Mouse (Mus musculus) midbrain, embryonic 11.5 days (tissue): Measurements from ENCODE around the gene Cebpzos. TPM values are rescaled to one million over a fixed set of nuclear protein-coding genes. Genes with fewer than 3 reads are reported as not detected.

Experiments
- ATAC-seq: fragments of 200-750 bp; cut with Nextera tagmentation; 2 replicates; pipeline ENCODE4 v1.8.0; 2017; ENCODE audit warnings: moderate TSS enrichment, moderate library complexity; ENCODE audit not compliant: low FRiP score
- DNase-seq: peaks from one replicate; pipeline ENCODE4 v3.0.0; 2015; ENCODE audit warnings: low spot score; ENCODE audit errors: missing footprints
- H3K27ac ChIP-seq: fragments of 300-500 bp; sonication (generic); 2 replicates; pipeline ENCODE4 v1.5.1; 2014; ENCODE audit warnings: low read depth, low read length
- H3K27me3 ChIP-seq: fragments of 300-500 bp; sonication (generic); 2 replicates; pipeline ENCODE4 v1.6.1; 2014; ENCODE audit warnings: mild to moderate bottlenecking, low read length, moderate library complexity, mixed read lengths; ENCODE audit not compliant: control insufficient read depth, insufficient read depth
- H3K36me3 ChIP-seq: fragments of 300-500 bp; sonication (generic); 2 replicates; pipeline ENCODE4 v1.6.1; 2014; ENCODE audit warnings: mild to moderate bottlenecking, low read length, moderate library complexity, mixed read lengths; ENCODE audit not compliant: control insufficient read depth, insufficient read depth
- H3K4me1 ChIP-seq: fragments of 300-500 bp; sonication (generic); 2 replicates; pipeline ENCODE4 v1.6.1; 2014; ENCODE audit warnings: low read length; ENCODE audit not compliant: control insufficient read depth, insufficient read depth
- H3K4me2 ChIP-seq: fragments of 300-500 bp; sonication (generic); 2 replicates; pipeline ENCODE4 v1.6.1; 2014; ENCODE audit warnings: mild to moderate bottlenecking, moderate library complexity
- H3K4me3 ChIP-seq: fragments of 300-500 bp; sonication (generic); 2 replicates; pipeline ENCODE4 v1.5.1; 2014; ENCODE audit warnings: low read depth, low read length
- H3K9ac ChIP-seq: fragments of 300-500 bp; sonication (generic); 2 replicates; pipeline ENCODE4 v1.6.1; 2014; ENCODE audit warnings: low read length
- H3K9me3 ChIP-seq: fragments of 300-500 bp; sonication (generic); 2 replicates; pipeline ENCODE4 v1.6.1; 2016; ENCODE audit warnings: low read length; ENCODE audit not compliant: control insufficient read depth
- WGBS: fragments of 180-500 bp; shearing (Covaris S2); extraction: QIAGEN DNeasy Blood & Tissue Kit; methylation state at CpG from one replicate; pipeline ENCODE4 v1.1.7; 2014; 5-methylcytosine and 5-hydroxymethylcytosine counted together
- polyA plus RNA-seq: library from polyadenylated mRNA; unstranded; fragments of >200 nt; fragmentation: Nextera tagmentation; extraction: Ambion mirVana; gene quantifications from 2 replicates; pipeline ENCODE4 v1.2.1, GENCODE M21; 2014

Cebpzos gene
- polyA plus RNA-seq, 1 experiment from 2014 or later: 126 TPM

- H3K27me3 ChIP-seq: no peaks in the 10 kb centered on the region
- ATAC-seq: no peak
- 42% methylated on average over 6 of the region's 6 CpGs for WGBS
- peaks cover 4% of the 10 kb centered on the region; the same call in 1 of the 2 replicates for H3K4me1 ChIP-seq
- no peak overlapping the region for H3K27ac ChIP-seq
- H3K4me3 ChIP-seq: no peak overlapping the region
- no peak overlapping the region; the same call in 1 of the 2 replicates for H3K9ac ChIP-seq
- H3K36me3 ChIP-seq: peaks cover 12% of the 10 kb centered on the region
- peak overlapping the region; percentile 78 for H3K4me2 ChIP-seq
- DNase-seq: peak; percentile 82
- no peaks in the 10 kb centered on the region for H3K9me3 ChIP-seq
Observed at GRCm38 (mm10) chr17:78917696-78918095, 1.4 kb downstream of the Cebpzos start.

DNA sequence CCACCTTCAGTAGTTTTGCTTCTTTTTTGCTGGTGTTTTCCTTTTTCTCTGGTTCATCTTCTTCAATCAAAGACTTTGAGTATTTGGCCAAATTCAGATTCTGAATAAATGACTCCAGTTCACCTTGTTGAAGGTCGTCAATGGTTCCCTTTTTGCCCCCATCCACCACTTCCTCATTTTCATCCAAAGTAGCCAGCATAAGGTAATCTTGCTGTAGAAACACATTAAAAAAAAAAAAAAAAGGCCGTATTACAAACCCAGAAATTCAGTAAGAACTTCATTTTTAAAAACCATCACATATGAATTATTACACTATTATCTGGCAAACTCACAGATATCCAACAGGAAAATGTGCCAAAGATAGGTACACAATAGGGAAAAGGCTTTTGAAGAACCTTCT is 19.6 kb downstream of the Cebpzos start:
- peaks cover 10% of the 10 kb centered on the region; the same call in 1 of the 2 replicates for H3K36me3 ChIP-seq
- H3K9me3 ChIP-seq: no peaks in the 10 kb centered on the region
- peak overlapping the region; percentile 76 for H3K4me2 ChIP-seq
- 91% methylated on average over 2 of the region's 2 CpGs for WGBS
- peaks cover 8% of the 10 kb centered on the region for H3K4me1 ChIP-seq
- no peak overlapping the region for H3K27ac ChIP-seq
- ATAC-seq (no peak), DNase-seq (no peak)
- no peaks in the 10 kb centered on the region for H3K27me3 ChIP-seq
- peak overlapping the region; percentile 86 for H3K4me3 ChIP-seq
- peak overlapping the region; percentile 84 for H3K9ac ChIP-seq

- Histone ChIP-seq H3K9ac (peak within 1 kb of the TSS; percentile 84), H3K4me1 (peaks cover 8% of the 10 kb centered on the region), H3K4me3 (peak within 1 kb of the TSS; percentile 86), H3K4me2 (peak within 1 kb of the TSS; percentile 76), H3K9me3 (no peaks in the 10 kb centered on the region), H3K36me3 (peaks cover 7% of the 10 kb centered on the region; the same call in 1 of the 2 replicates), H3K27me3 (no peaks in the 10 kb centered on the region), H3K27ac (no peak within 1 kb of the TSS)
- DNase-seq: peak; percentile 99
- WGBS: under 1% methylated on average over 45 of the region's 45 CpGs
- ATAC-seq: peak; percentile 100
Observed at GRCm38 (mm10) chr17:78936466-78937228, 20.3 kb downstream of the Cebpzos start, which contains the start of the genes Cebpz and Ndufaf7. Gene Cebpz, minus strand, starts transcription at chr17:78937066. Gene Ndufaf7, plus strand, starts transcription at chr17:78937136.

- Histone ChIP-seq H3K4me2 (peak overlapping the region; percentile 75), H3K4me3 (peak overlapping the region; percentile 86), H3K9me3 (no peaks in the 10 kb centered on the region), H3K36me3 (peaks cover 5% of the 10 kb centered on the region; the same call in 1 of the 2 replicates), H3K9ac (peak overlapping the region; percentile 84), H3K27ac (no peak overlapping the region), H3K27me3 (no peaks in the 10 kb centered on the region), H3K4me1 (peaks cover 8% of the 10 kb centered on the region)
- DNase-seq: no peak
- no peak for ATAC-seq
- 11% methylated on average over 26 of the region's 26 CpGs for WGBS
Observed at GRCm38 (mm10) chr17:78937229-78937853, 21.0 kb downstream of the Cebpzos start.

DNA sequence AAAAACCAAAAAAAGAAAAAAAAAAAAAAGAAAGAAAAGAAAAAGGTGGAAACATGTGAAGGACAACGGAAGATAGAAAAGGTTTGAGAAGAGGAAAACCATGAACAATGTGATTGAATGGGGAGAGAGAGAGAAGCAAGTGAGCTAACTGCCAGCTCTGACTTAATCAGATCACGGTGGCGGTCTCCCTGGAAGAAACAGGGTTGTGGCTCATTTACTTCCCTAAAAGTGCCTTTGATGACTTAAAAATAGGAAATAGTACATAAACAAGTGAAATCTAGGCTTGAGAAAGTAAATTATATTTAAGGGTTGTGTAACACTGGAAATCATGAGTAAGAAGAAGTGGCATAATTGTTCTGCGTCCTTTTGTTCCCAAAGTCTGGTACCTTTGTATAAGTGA is 22.6 kb downstream of the Cebpzos start:
- H3K27me3 ChIP-seq: no peaks in the 10 kb centered on the region
- peaks cover 8% of the 10 kb centered on the region for H3K4me1 ChIP-seq
- DNase-seq (no peak), ATAC-seq (no peak)
- no peak overlapping the region for H3K27ac ChIP-seq
- no peak overlapping the region for H3K9ac ChIP-seq
- H3K36me3 ChIP-seq: peaks cover 5% of the 10 kb centered on the region
- H3K4me3 ChIP-seq: no peak overlapping the region
- no peak overlapping the region for H3K4me2 ChIP-seq
- 94% methylated on average over 4 of the region's 4 CpGs for WGBS
- no peaks in the 10 kb centered on the region for H3K9me3 ChIP-seq

DNA sequence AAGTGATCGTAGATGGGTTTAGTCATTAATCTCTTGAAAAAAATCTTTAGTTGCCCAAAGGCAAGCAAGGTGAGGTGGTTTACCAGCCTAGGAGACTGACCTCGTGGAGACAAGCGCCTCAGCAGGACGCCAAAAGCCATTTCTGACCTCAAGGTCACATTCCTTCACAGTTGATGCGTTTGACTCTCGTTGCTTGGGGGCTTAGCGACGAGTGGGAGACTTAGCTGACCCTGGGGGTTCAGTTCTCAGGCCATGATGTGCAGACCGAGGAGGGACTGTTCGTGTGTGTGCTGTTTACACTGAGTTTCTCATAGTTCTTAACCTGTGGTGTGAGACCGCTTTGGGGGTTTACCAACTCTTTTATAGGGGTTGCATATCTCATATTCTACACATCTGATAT is 26.3 kb downstream of the Cebpzos start:
- Histone ChIP-seq H3K4me3 (no peak overlapping the region), H3K27me3 (no peaks in the 10 kb centered on the region)

GRCm38 (mm10) chr17:78951225-78951624 is 34.9 kb downstream of the Cebpzos start:
- no peak overlapping the region for H3K27ac ChIP-seq
- peaks cover 11% of the 10 kb centered on the region for H3K36me3 ChIP-seq
- no peak overlapping the region for H3K4me3 ChIP-seq
- H3K9ac ChIP-seq: no peak overlapping the region
- DNase-seq: no peak
- H3K9me3 ChIP-seq: no peaks in the 10 kb centered on the region
- no peaks in the 10 kb centered on the region for H3K27me3 ChIP-seq
- 95% methylated on average over 5 of the region's 5 CpGs for WGBS
- no peak for ATAC-seq
- H3K4me1 ChIP-seq: no peaks in the 10 kb centered on the region
- no peak overlapping the region for H3K4me2 ChIP-seq

More for the DNA sequence above, 26.3 kb downstream of the Cebpzos start:
- H3K36me3 ChIP-seq: peaks cover 5% of the 10 kb centered on the region; the same call in 1 of the 2 replicates
- WGBS: 47% methylated on average over 11 of the region's 11 CpGs
- H3K9ac ChIP-seq: no peak overlapping the region
- H3K4me1 ChIP-seq: peaks cover 2% of the 10 kb centered on the region
- no peaks in the 10 kb centered on the region for H3K9me3 ChIP-seq
- DNase-seq: no peak
- H3K4me2 ChIP-seq: no peak overlapping the region
- H3K27ac ChIP-seq: no peak overlapping the region
- no peak for ATAC-seq

DNA sequence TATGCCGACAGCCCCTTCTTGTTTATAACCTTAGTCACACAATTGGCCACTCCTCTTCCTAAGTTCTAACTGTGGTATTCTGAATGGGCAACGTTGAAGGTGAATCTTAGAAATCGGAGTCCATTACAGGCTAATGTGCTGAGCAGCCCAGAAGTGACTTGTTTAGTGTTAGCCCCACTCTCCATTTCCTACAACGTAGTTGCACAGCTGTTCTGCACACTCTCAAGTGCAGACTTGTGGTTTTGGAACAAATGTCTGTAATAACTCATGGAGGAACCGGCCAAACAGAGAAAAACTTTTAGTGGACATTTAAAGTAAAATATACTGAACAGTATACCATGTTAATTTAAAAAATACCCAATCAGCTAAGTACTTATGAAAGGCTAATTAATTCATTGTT is 35.8 kb downstream of the Cebpzos start:
- Histone ChIP-seq H3K36me3 (peaks cover 9% of the 10 kb centered on the region), H3K4me1 (no peaks in the 10 kb centered on the region), H3K4me3 (no peak overlapping the region), H3K9ac (no peak overlapping the region), H3K27me3 (no peaks in the 10 kb centered on the region), H3K4me2 (no peak overlapping the region), H3K9me3 (no peaks in the 10 kb centered on the region), H3K27ac (no peak overlapping the region)
- DNase-seq (no peak), ATAC-seq (no peak)
- 94% methylated on average over 5 of the region's 5 CpGs for WGBS

GRCm38 (mm10) chr17:78953240-78953639 is 36.9 kb downstream of the Cebpzos start:
- DNase-seq (no peak), ATAC-seq (no peak)
- H3K27me3 ChIP-seq: no peaks in the 10 kb centered on the region
- H3K36me3 ChIP-seq: peaks cover 9% of the 10 kb centered on the region
- no peak overlapping the region for H3K4me2 ChIP-seq
- H3K4me3 ChIP-seq: no peak overlapping the region
- H3K4me1 ChIP-seq: no peaks in the 10 kb centered on the region
- no peaks in the 10 kb centered on the region for H3K9me3 ChIP-seq
- 93% methylated on average over 8 of the region's 8 CpGs for WGBS
- no peak overlapping the region for H3K9ac ChIP-seq
- H3K27ac ChIP-seq: no peak overlapping the region
